Mouse (Mus musculus) layer of hippocampus, adult 8-10 months (tissue): ENCODE measurements around the gene Ramp1. TPM values are rescaled to one million over a fixed set of nuclear protein-coding genes. Genes with fewer than 3 reads are reported as not detected.

Experiments
- DNase-seq, 2 experiments: peaks; one replicate each; pipeline ENCODE4 v3.0.0; 2022; ENCODE audit warnings: low spot score in 2 of 2
- total RNA-seq, 4 experiments: library from RNA; stranded (reverse); gene quantifications; 2 replicates each; pipeline ENCODE4 v1.2.4; 2022

Ramp1 gene
- total RNA-seq, 4 experiments from 2014 or later, result 55.1 to 62.5 (median 56.6) TPM

DNA sequence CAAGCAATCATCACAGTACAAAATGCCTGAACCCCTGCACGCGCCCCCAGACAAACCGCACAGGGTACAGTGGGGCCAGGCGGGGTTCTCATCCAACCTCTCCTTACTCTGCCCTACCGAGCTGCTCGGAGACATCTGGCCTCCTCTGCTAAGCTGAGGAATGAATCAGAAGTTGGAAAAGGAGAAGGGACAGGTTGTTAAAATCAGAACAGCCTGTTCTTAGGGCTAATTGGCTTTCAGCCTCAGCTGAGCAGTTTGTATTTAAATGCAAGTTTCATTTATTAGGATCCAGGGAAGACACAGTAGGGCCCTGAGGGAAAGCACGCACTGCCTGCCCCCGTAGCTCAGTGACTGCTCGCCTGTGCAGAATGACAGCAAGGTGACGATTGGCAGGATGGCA is 20.2 kb downstream of the Ramp1 start:
- DNase-seq, result peak in 1 of 2 experiments; percentile 49

DNA sequence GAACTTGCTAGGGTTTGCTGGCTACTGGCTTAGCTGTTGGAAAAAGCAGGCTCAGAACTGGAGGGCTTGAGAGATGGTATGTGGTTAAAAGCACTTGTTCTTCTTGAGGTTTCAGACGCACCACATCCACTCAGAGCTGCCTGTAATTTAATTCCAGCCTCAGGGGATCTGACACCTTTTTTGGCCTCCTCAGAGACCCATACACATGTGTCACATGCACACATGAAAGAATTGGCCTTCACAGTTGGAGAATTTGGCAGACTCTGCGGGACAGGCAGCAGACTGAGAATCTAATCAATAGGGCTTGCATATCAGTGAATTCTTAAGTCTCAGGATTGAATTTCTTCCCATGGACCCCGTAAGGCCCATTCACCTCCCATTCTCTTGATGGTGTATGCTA is 21.5 kb downstream of the Ramp1 start:
- DNase-seq, result no peak

GRCm38 (mm10) chr1:91204221-91204765 is 24.7 kb downstream of the Ramp1 start:
- DNase-seq, result no peak

DNA sequence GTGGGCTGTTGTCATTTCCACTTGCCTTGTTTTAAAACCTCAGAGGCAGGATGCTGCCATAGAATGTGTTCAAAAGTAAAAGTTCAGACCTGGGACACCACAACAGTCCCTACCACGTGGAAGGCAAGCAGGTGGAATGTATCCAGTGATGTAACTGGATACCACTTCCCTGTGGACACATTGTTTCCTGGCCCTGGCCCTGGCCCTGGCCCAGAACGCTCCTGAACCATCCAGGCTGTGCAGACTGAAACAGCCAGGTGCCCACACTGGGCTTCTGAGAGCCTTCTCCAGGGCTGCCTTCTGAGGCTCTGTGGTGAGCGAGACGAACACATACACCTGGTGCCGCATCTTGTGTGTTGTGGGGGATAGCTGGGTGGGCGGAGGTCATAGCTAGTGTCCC is 26.0 kb downstream of the Ramp1 start:
- DNase-seq, result no peak

- no peak for DNase-seq
Measured at GRCm38 (mm10) chr1:91206336-91206735, 26.7 kb downstream of the Ramp1 start.

DNA sequence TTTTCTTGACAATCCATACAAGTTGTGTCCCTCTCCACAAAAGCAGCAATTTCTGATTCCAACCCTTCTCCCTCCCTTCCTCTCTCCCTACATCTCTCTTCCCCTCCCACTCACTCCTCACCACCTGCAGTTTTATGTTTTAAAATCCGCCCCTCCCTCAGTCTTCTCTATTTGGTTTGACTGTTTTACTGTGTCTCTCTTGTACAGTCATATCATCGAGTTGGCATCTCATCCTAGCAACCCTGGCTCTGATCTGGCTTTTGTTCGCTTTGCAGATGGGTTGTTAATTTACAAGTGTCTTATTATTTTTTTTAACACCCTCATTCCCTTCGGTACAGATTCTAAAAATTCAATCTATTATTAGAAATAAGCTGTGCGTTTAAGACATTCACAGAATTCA is 27.3 kb downstream of the Ramp1 start:
- DNase-seq, result peak; percentile 68 to 75

- DNase-seq, result no peak
Measured at GRCm38 (mm10) chr1:91207334-91208074, 27.9 kb downstream of the Ramp1 start.

GRCm38 (mm10) chr1:91209343-91209742 is 29.7 kb downstream of the Ramp1 start:
- peak; percentile 53 to 72 for DNase-seq

DNA sequence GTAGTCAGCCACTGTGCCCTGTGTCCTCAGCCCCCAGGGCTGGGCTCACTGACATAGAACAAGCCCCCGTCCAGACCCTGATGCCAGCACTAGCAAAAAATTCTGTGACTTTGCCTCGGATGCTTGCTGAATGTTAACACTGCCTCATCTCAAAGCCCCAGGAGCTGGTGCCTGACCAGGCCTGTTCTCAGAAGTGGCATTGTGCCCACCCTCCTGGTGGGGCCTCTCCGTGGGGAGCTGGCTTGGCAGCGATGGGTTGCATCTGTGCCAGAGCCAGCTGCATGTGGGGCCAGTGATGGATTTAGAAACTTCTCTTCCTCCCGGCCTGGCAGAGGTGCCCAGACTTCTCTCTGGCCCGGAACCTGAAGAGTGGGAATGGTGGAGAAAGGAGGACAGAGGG is 30.2 kb downstream of the Ramp1 start:
- DNase-seq, result peak; percentile 92

GRCm38 (mm10) chr1:91211099-91211498 is 31.5 kb downstream of the Ramp1 start:
- peak; percentile 69 to 77 for DNase-seq

DNA sequence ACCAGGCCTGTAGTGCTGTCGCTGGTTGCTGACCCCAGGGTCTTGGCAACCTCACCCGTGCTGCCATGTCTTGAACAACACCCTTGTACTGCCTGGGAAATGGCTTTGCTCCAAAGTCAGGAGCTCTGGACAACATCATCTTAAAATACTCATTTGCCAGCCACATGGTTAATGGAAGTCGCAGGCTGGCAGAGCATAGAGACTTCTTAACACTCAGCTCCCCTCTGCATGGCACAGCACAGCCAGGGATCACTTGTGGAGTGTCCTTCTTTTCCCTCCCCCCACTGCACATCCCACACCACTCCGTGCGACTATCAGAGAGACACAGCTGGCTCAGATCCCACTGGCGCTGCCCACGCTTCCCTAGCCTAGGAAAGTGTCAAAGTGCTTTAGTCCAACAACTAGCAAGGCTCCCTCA is 32.0 kb downstream of the Ramp1 start:
- no peak for DNase-seq

DNA sequence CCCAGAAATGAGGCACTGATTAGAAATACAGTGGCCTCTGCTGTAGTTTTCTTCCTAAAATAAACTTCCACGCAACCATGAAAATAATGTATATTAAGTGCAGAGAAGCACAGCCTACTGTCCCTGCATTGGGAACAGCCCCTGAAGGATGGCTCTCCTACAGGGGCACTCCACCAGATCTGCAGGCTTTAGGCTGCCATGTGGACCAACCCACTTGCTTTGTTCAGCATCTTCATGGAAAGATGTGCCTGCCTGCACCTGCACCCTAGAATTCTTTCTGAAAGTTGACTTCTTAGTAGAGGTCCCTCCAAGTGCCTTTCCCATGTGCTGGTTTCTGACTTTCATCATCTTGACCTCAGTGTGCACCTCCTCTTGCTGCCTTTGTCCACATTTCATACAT is 35.6 kb downstream of the Ramp1 start:
- no peak for DNase-seq

DNA sequence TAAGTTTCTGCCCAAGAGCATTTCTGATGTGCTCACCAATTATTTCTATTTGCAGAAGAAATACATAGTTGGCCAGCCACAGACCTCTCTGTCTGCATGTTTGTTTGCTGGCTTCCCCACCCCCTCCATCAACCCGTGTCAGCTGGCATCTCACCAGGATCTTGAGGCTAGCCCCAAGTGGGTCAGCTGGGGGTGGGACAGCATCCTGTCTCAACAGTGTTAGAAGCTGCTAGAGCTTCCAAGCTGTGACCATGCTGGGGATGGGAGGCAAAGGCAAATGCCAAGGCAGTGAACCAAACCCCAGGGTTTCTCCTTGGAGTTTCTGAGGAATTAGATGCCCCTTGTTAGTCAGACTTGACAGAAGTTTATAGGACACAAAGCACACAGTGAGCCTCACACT is 36.4 kb downstream of the Ramp1 start:
- DNase-seq, result no peak

- DNase-seq, result no peak
Measured at GRCm38 (mm10) chr1:91216504-91217267, 37.1 kb downstream of the Ramp1 start.

DNA sequence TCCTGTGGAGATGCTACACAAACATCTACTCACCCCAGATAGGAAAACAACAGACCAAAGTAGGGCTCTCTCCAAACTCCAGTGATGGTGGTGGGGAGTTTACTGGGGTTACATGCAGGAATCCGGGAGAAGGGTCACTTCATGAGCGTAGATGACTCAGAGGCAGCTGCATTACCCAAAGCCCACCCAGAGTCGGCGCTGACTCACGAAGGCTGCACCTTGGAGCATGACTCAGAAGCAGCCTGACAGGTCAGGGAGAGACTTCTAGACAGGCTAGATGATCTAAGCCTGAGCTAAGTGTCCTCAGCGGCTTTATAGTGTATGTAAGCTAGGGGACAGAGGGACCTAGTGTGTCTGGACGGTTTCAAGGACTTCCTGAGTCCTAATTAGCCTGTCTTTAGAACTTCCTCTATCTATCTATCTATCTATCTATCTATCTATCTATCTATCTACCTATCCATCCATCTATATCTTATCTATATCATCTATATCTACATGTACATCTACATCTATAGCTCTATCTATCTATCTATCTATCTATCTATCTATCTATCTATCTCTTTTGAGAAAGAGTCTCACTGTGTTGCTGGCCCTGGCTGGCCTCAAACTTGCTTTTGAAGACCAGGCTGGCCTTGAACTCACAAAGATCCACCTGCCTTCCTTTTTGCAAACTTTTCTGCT is 40.2 kb downstream of the Ramp1 start:
- no peak for DNase-seq

DNA sequence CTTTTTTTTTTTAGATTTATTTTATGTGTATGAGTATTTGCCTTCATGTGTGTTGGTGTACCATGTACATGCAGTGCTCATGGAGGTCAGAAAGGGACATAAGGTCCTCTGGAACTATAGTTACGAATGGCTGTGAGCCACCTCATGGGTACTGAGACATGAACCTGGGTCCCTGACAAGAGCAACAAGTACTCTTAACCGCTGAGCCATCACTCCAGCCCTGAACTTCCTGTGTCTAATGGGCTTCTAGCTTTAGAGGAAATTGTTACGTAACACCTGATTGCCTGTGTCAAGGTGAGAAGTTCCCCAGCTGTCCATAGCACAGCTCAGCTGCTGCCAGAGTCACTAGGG is 40.7 kb downstream of the Ramp1 start:
- no peak for DNase-seq

- no peak for DNase-seq
Measured at GRCm38 (mm10) chr1:91226562-91226961, 46.9 kb downstream of the Ramp1 start.

DNA sequence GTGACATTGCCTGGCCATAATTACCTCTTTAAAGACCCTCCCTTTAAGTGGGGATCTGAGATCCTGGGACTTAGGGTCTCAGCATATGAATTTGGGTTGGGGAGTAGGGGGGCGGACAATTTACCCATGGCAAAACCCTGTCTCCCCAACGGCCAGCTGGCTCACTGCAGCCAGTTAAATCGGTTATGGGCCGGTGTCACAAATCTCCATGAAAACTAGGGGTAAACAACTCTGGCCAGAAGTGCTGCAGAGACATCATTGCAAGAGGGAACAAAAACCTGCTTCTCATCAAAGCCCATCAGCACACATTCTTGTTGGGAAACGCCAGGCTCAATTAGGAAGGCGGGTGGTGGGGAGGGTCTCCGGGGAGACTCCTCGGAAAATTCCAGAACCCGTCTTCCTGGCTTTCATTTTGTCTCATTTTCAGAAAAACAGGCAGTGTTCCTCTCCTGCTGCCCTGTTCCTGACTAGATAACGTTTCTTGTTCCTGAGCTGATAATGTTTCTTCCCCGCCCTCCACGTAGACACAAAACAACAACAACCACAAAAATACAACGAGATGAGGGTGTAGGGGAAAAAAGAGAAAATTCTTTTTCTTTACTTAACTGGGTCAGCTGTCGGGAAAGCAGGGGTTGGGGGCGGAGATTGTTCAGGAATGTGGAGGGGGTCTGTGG is 47.9 kb downstream of the Ramp1 start:
- no peak for DNase-seq

GRCm38 (mm10) chr1:91231142-91231541 is 51.5 kb downstream of the Ramp1 start:
- no peak for DNase-seq

DNA sequence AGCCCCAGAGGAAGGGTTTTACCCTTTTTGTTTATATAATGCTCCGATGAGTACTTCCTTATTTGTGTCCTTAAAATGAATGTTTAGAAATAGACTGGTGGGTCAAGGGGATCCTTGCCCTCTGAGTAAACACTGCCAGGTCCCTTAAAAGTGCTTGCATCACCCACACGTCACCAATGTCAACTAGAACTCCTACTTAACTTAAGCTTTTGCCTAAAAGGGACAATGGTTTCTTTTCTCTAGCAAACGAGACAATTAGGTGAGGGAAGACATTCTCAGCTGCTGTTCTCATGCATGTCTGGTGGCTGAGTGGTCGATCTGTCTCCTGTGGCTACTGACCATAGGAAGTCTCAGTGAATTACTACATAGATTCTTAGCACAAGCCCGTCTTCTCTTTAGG is 52.3 kb downstream of the Ramp1 start:
- DNase-seq, result no peak

DNA sequence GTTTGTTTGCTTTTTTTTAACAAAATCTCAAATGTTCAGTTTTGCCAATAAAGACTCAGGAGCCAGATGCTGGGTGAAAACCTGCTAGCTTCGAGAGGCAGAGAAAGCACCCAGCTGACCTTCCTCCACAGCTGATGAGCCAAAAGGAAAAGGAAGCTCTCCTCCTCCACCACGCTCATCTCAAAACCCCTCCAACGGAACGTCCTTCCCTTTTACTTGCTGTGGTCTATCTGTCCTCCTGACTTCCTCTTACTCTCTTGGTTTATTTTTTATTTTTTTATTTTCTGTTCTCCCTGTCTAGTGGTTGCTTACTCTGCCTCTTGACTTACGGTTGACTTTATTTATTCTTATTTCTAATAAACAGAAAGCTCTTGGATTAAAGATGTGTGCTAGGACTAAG is 55.8 kb downstream of the Ramp1 start:
- DNase-seq, result no peak

DNA sequence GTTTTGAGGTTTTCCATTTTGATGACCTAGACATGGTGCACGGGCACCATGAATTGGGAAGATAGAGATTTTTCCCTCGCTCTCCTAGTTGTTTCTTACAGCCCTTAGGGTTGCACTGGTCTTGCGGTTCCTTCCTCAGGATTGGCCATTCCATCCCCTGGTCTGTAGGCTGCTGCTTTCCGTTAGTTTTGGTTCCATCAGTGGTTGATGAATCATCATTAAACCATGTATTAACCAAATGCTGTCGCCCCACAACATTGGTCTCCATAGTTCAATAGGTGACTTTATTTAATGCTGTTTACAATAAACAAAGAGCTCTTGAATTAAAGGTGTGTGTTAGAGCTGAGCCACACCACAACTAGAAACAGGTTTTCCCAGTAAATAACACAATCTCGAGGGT is 58.1 kb downstream of the Ramp1 start:
- no peak for DNase-seq
